Mouse (Mus musculus): ENCODE results near the gene Sumo3.

- TF ChIP-seq CTCF (IDR thresholded peaks at IDR 0.05; ENCODE audit: control insufficient read depth, insufficient read depth, insufficient read length) (peak; percentile 0), MYOD1 (IDR thresholded peaks at IDR 0.05; ENCODE audit: control insufficient read depth, insufficient read length, low read depth) (no peak), USF1 (IDR thresholded peaks at IDR 0.05; ENCODE audit: low read depth) (no peak), MYOG (IDR thresholded peaks at IDR 0.05; ENCODE audit: control insufficient read depth, extremely low read depth, insufficient read length) (no peak), MAX (IDR thresholded peaks at IDR 0.05) (no peak), CEBPB (IDR thresholded peaks at IDR 0.05; ENCODE audit: low read depth) (no peak)
Measured at GRCm38 (mm10) chr10:77605368-77605767, 529 bp upstream of the Sumo3 start.
